ENCODE assay signal across 19 mouse cellular contexts in genomic region chr15:77186096-77186495, GRCm38 (mm10).
A peak's percentile ranks its signal among the peaks of the same experiment; 100 is the strongest.
DNase-seq lines count a peak whose midpoint lies in the region; ATAC-seq and TF ChIP-seq lines count a peak whose summit lies in the region.
"Had no signal": no experiment of that assay in that cellular context is flagged by ENCODE, and none has a peak within 500 bp of the region (broad histone marks: within the 10 kb centered on the region; RNA-seq: fewer than 3 reads in every experiment).

No protein-coding gene starts in this region.

- TF ChIP-seq CTCF in forebrain, postnatal 0 days (IDR thresholded peaks at IDR 0.05; ENCODE audit: low read depth): peak; percentile 18; the same call in 1 of the 2 replicates
- TF ChIP-seq CTCF in intestine, postnatal 0 days (IDR thresholded peaks at IDR 0.05; ENCODE audit: low read depth): peak; percentile 37

- no peaks in the 10 kb centered on the region for H3K4me1 ChIP-seq in forebrain, postnatal 0 days (ENCODE audit: insufficient read depth)
- peaks cover 20% of the 10 kb centered on the region for H3K4me1 ChIP-seq in forebrain, embryonic 15.5 days
- no peaks in the 10 kb centered on the region for H3K4me1 ChIP-seq in intestine, postnatal 0 days (replicated peaks; ENCODE audit: control insufficient read depth, insufficient read depth, low read length)
- H3K4me1 ChIP-seq in intestine, embryonic 15.5 days (replicated peaks): peaks cover 3% of the 10 kb centered on the region
- 0 out of 2 replicates have a peak, but pooled peaks cover 2% of the 10 kb centered on the region for H3K4me1 ChIP-seq in midbrain, embryonic 11.5 days (ENCODE audit: control insufficient read depth, insufficient read depth, low read length)
- peaks cover 13% of the 10 kb centered on the region for H3K4me1 ChIP-seq in midbrain, embryonic 13.5 days (replicated peaks)

- DNase-seq in forebrain, postnatal 0 days: no peak
- peak; percentile 66 for DNase-seq in midbrain, embryonic 11.5 days (ENCODE audit: low spot score, missing footprints)
- no peak for DNase-seq in right cerebral cortex, postnatal 36 days (ENCODE audit: low spot score in 2 of 2)
- no peak for DNase-seq in cerebellum, postnatal 25 days
- DNase-seq: cerebellum, adult 9-10 months; thymus, postnatal 25 days had no signal

- no peak for ATAC-seq in forebrain, postnatal 0 days
- ATAC-seq in forebrain, embryonic 15.5 days (replicated peaks): no peak
- no peak for ATAC-seq in intestine, postnatal 0 days
- no peak for ATAC-seq in intestine, embryonic 15.5 days
- no peak for ATAC-seq in midbrain, embryonic 11.5 days (ENCODE audit: low FRiP score)
- no peak for ATAC-seq in midbrain, embryonic 13.5 days
- ATAC-seq: CD4-positive, CD25-positive, alpha-beta regulatory T cell, adult 4 months; forebrain, embryonic 13.5 days had no signal

- no peak overlapping the region for H3K4me3 ChIP-seq in forebrain, postnatal 0 days (ENCODE audit: low read depth, low read length)
- H3K4me3 ChIP-seq in forebrain, embryonic 15.5 days: no peak overlapping the region
- H3K4me3 ChIP-seq in intestine, postnatal 0 days (ENCODE audit: low read depth, low read length): no peak overlapping the region
- H3K4me3 ChIP-seq in intestine, embryonic 15.5 days (replicated peaks): no peak overlapping the region
- no peak overlapping the region for H3K4me3 ChIP-seq in midbrain, embryonic 11.5 days (ENCODE audit: low read depth, low read length)
- no peak overlapping the region for H3K4me3 ChIP-seq in midbrain, embryonic 13.5 days (replicated peaks)
- H3K4me3 ChIP-seq: embryonic facial prominence, embryonic 12.5 days; erythroblast, embryonic 14.5 days; forebrain, embryonic 13.5 days; hindbrain, embryonic 10.5 days; midbrain, embryonic 12.5 days; neural tube, embryonic 13.5 days had no signal

- no peak overlapping the region for H3K27ac ChIP-seq in forebrain, postnatal 0 days (ENCODE audit: low read depth, low read length)
- no peak overlapping the region for H3K27ac ChIP-seq in forebrain, embryonic 15.5 days (replicated peaks)
- H3K27ac ChIP-seq in intestine, postnatal 0 days (ENCODE audit: low read depth, low read length): no peak overlapping the region
- H3K27ac ChIP-seq in intestine, embryonic 15.5 days: no peak overlapping the region
- no peak overlapping the region for H3K27ac ChIP-seq in midbrain, embryonic 11.5 days (ENCODE audit: low read depth, low read length)
- no peak overlapping the region for H3K27ac ChIP-seq in midbrain, embryonic 13.5 days
- H3K27ac ChIP-seq: embryonic facial prominence, embryonic 12.5 days; forebrain, embryonic 13.5 days; hindbrain, embryonic 10.5 days; macrophage; midbrain, embryonic 12.5 days; neural tube, embryonic 13.5 days had no signal

- 96% methylated on average over 1 of the region's 1 CpGs for WGBS in forebrain, postnatal 0 days
- 100% methylated on average over 1 of the region's 1 CpGs for WGBS in forebrain, embryonic 15.5 days
- WGBS in intestine, postnatal 0 days: 90% methylated on average over 1 of the region's 1 CpGs
- 97% methylated on average over 1 of the region's 1 CpGs for WGBS in intestine, embryonic 15.5 days
- 100% methylated on average over 1 of the region's 1 CpGs for WGBS in midbrain, embryonic 11.5 days
- WGBS in midbrain, embryonic 13.5 days: 100% methylated on average over 1 of the region's 1 CpGs

- H3K4me2 ChIP-seq in forebrain, postnatal 0 days (ENCODE audit: low read depth): no peak overlapping the region
- H3K4me2 ChIP-seq in forebrain, embryonic 15.5 days (replicated peaks): no peak overlapping the region
- no peak overlapping the region for H3K4me2 ChIP-seq in intestine, postnatal 0 days (replicated peaks; ENCODE audit: low read depth)
- no peak overlapping the region for H3K4me2 ChIP-seq in intestine, embryonic 15.5 days (replicated peaks)
- H3K4me2 ChIP-seq in midbrain, embryonic 11.5 days: no peak overlapping the region
- H3K4me2 ChIP-seq in midbrain, embryonic 13.5 days (replicated peaks): no peak overlapping the region
- H3K4me2 ChIP-seq: embryonic facial prominence, embryonic 12.5 days; forebrain, embryonic 13.5 days; lung, embryonic 14.5 days; midbrain, embryonic 12.5 days; neural tube, embryonic 13.5 days had no signal

- no peaks in the 10 kb centered on the region for H3K27me3 ChIP-seq in forebrain, postnatal 0 days (ENCODE audit: insufficient read depth, low read length)
- no peaks in the 10 kb centered on the region for H3K27me3 ChIP-seq in forebrain, embryonic 15.5 days
- no peaks in the 10 kb centered on the region for H3K27me3 ChIP-seq in intestine, postnatal 0 days (replicated peaks; ENCODE audit: control insufficient read depth, insufficient read depth, low read length)
- no peaks in the 10 kb centered on the region for H3K27me3 ChIP-seq in intestine, embryonic 15.5 days (replicated peaks)
- H3K27me3 ChIP-seq in midbrain, embryonic 11.5 days (ENCODE audit: control insufficient read depth, insufficient read depth, low read length): no peaks in the 10 kb centered on the region
- no peaks in the 10 kb centered on the region for H3K27me3 ChIP-seq in midbrain, embryonic 13.5 days
- H3K27me3 ChIP-seq: embryonic facial prominence, embryonic 12.5 days; forebrain, embryonic 13.5 days; midbrain, embryonic 12.5 days; neural tube, embryonic 13.5 days had no signal

- no peaks in the 10 kb centered on the region for H3K36me3 ChIP-seq in forebrain, postnatal 0 days (ENCODE audit: insufficient read depth)
- no peaks in the 10 kb centered on the region for H3K36me3 ChIP-seq in forebrain, embryonic 15.5 days
- no peaks in the 10 kb centered on the region for H3K36me3 ChIP-seq in intestine, postnatal 0 days (ENCODE audit: control insufficient read depth, insufficient read depth)
- no peaks in the 10 kb centered on the region for H3K36me3 ChIP-seq in intestine, embryonic 15.5 days
- H3K36me3 ChIP-seq in midbrain, embryonic 11.5 days (ENCODE audit: control insufficient read depth, insufficient read depth, low read length): no peaks in the 10 kb centered on the region
- H3K36me3 ChIP-seq in midbrain, embryonic 13.5 days: no peaks in the 10 kb centered on the region
- H3K36me3 ChIP-seq: embryonic facial prominence, embryonic 12.5 days; midbrain, embryonic 12.5 days; neural tube, embryonic 13.5 days had no signal

- H3K9ac ChIP-seq in forebrain, postnatal 0 days: no peak overlapping the region
- no peak overlapping the region for H3K9ac ChIP-seq in forebrain, embryonic 15.5 days (replicated peaks)
- no peak overlapping the region for H3K9ac ChIP-seq in intestine, postnatal 0 days (ENCODE audit: low read depth, low read length)
- no peak overlapping the region for H3K9ac ChIP-seq in intestine, embryonic 15.5 days
- H3K9ac ChIP-seq in midbrain, embryonic 11.5 days (ENCODE audit: low read length): no peak overlapping the region
- no peak overlapping the region for H3K9ac ChIP-seq in midbrain, embryonic 13.5 days (replicated peaks)
- H3K9ac ChIP-seq: embryonic facial prominence, embryonic 12.5 days; forebrain, embryonic 13.5 days; lung, embryonic 14.5 days; midbrain, embryonic 12.5 days; neural tube, embryonic 13.5 days had no signal

- no peaks in the 10 kb centered on the region for H3K9me3 ChIP-seq in forebrain, postnatal 0 days (ENCODE audit: low read length)
- no peaks in the 10 kb centered on the region for H3K9me3 ChIP-seq in forebrain, embryonic 15.5 days
- no peaks in the 10 kb centered on the region for H3K9me3 ChIP-seq in intestine, postnatal 0 days (ENCODE audit: control insufficient read depth)
- H3K9me3 ChIP-seq in intestine, embryonic 15.5 days: no peaks in the 10 kb centered on the region
- H3K9me3 ChIP-seq in midbrain, embryonic 11.5 days (ENCODE audit: control insufficient read depth, low read length): no peaks in the 10 kb centered on the region; the same call in 1 of the 2 replicates
- 0 out of 2 replicates have a peak, but pooled peaks cover 2% of the 10 kb centered on the region for H3K9me3 ChIP-seq in midbrain, embryonic 13.5 days
- H3K9me3 ChIP-seq: forebrain, embryonic 13.5 days; midbrain, embryonic 12.5 days; neural tube, embryonic 13.5 days had no signal
